Mouse (Mus musculus) forebrain, embryonic 12.5 days (tissue): Measurements from ENCODE around the gene Avpi1. TPM values are rescaled to one million over a fixed set of nuclear protein-coding genes. Genes with fewer than 3 reads are reported as not detected.

Experiments
- ATAC-seq: fragments of 200-750 bp; cut with Nextera tagmentation; 2 replicates; pipeline ENCODE4 v1.8.0; 2017; ENCODE audit warnings: moderate TSS enrichment; ENCODE audit not compliant: low FRiP score
- H3K27ac ChIP-seq: fragments of 300-500 bp; sonication (generic); 2 replicates; pipeline ENCODE4 v1.5.1; 2016; ENCODE audit warnings: mild to moderate bottlenecking
- H3K27me3 ChIP-seq: fragments of 300-500 bp; sonication (generic); 2 replicates; pipeline ENCODE4 v1.6.1; 2016; ENCODE audit warnings: mild to moderate bottlenecking
- H3K36me3 ChIP-seq: fragments of 300-500 bp; sonication (generic); replicated peaks from 2 replicates; pipeline ENCODE4 v1.6.1; 2016; ENCODE audit warnings: mild to moderate bottlenecking
- H3K4me1 ChIP-seq: fragments of 300-500 bp; sonication (generic); 2 replicates; pipeline ENCODE4 v1.6.1; 2016
- H3K4me2 ChIP-seq: fragments of 300-500 bp; sonication (generic); 2 replicates; pipeline ENCODE4 v1.6.1; 2016; ENCODE audit warnings: mild to moderate bottlenecking, moderate library complexity
- H3K4me3 ChIP-seq: fragments of 300-500 bp; sonication (generic); replicated peaks from 2 replicates; pipeline ENCODE4 v1.5.1; 2016; ENCODE audit warnings: mild to moderate bottlenecking
- H3K9ac ChIP-seq: fragments of 300-500 bp; sonication (generic); 2 replicates; pipeline ENCODE4 v1.6.1; 2016; ENCODE audit warnings: mild to moderate bottlenecking
- H3K9me3 ChIP-seq: fragments of 300-500 bp; sonication (generic); 2 replicates; pipeline ENCODE4 v1.6.1; 2016
- WGBS: fragments of 180-500 bp; shearing (Covaris S2); methylation state at CpG from one replicate; pipeline ENCODE4 v1.1.7; 2016; 5-methylcytosine and 5-hydroxymethylcytosine counted together
- polyA plus RNA-seq: library from polyadenylated mRNA; unstranded; fragments of >200 nt; fragmentation: Nextera tagmentation; extraction: Ambion mirVana; gene quantifications from 2 replicates; pipeline ENCODE4 v1.2.1, GENCODE M21; 2016

Avpi1 gene
- polyA plus RNA-seq, 1 experiment from 2014 or later: 10.4 TPM

GRCm38 (mm10) chr19:42126219-42126605 is 2.6 kb downstream of the Avpi1 start:
- ATAC-seq: no peak
- WGBS: 92% methylated on average over 6 of the region's 6 CpGs

GRCm38 (mm10) chr19:42125501-42126218 is 3.2 kb downstream of the Avpi1 start:
- Histone ChIP-seq H3K4me1 (peaks cover 18% of the 10 kb centered on the region), H3K9me3 (no peaks in the 10 kb centered on the region), H3K27me3 (peaks cover 8% of the 10 kb centered on the region; the same call in 1 of the 2 replicates), H3K9ac (no peak overlapping the region), H3K36me3 (peaks cover 35% of the 10 kb centered on the region), H3K27ac (no peak overlapping the region), H3K4me3 (no peak overlapping the region), H3K4me2 (no peak overlapping the region)
- no peak for ATAC-seq
- 75% methylated on average over 11 of the region's 11 CpGs for WGBS

More at GRCm38 (mm10) chr19:42126219-42126605, 2.6 kb downstream of the Avpi1 start:
- H3K4me3 ChIP-seq: no peak overlapping the region
- H3K9ac ChIP-seq: no peak overlapping the region
- peaks cover 30% of the 10 kb centered on the region for H3K36me3 ChIP-seq
- peaks cover 8% of the 10 kb centered on the region; the same call in 1 of the 2 replicates for H3K27me3 ChIP-seq
- peaks cover 18% of the 10 kb centered on the region for H3K4me1 ChIP-seq
- no peak overlapping the region for H3K4me2 ChIP-seq
- no peaks in the 10 kb centered on the region for H3K9me3 ChIP-seq
- H3K27ac ChIP-seq: no peak overlapping the region

- H3K9me3 ChIP-seq: no peaks in the 10 kb centered on the region
- H3K27me3 ChIP-seq: peaks cover 8% of the 10 kb centered on the region; the same call in 1 of the 2 replicates
- H3K9ac ChIP-seq: no peak overlapping the region
- no peak overlapping the region for H3K4me3 ChIP-seq
- peaks cover 12% of the 10 kb centered on the region for H3K4me1 ChIP-seq
- WGBS: 92% methylated on average over 13 of the region's 13 CpGs
- H3K27ac ChIP-seq: 0 out of 2 replicates have a peak overlapping the region, but pooled peaks have one; percentile 2
- peaks cover 44% of the 10 kb centered on the region for H3K36me3 ChIP-seq
- ATAC-seq: no peak
- H3K4me2 ChIP-seq: no peak overlapping the region
Observed at GRCm38 (mm10) chr19:42124684-42125083, 4.2 kb downstream of the Avpi1 start.

GRCm38 (mm10) chr19:42120451-42120850 is 8.4 kb downstream of the Avpi1 start:
- Histone ChIP-seq H3K36me3 (peaks cover 76% of the 10 kb centered on the region), H3K9me3 (no peaks in the 10 kb centered on the region), H3K4me3 (no peak overlapping the region), H3K4me1 (no peaks in the 10 kb centered on the region), H3K27ac (no peak overlapping the region), H3K4me2 (no peak overlapping the region), H3K27me3 (no peaks in the 10 kb centered on the region), H3K9ac (no peak overlapping the region)
- 93% methylated on average over 8 of the region's 8 CpGs for WGBS
- ATAC-seq: no peak

- Histone ChIP-seq H3K4me1 (no peaks in the 10 kb centered on the region), H3K9me3 (no peaks in the 10 kb centered on the region), H3K9ac (no peak overlapping the region), H3K36me3 (peaks cover 79% of the 10 kb centered on the region), H3K27me3 (no peaks in the 10 kb centered on the region), H3K4me2 (no peak overlapping the region), H3K4me3 (no peak overlapping the region), H3K27ac (no peak overlapping the region)
- no peak for ATAC-seq
- 86% methylated on average over 5 of the region's 5 CpGs for WGBS
Observed at GRCm38 (mm10) chr19:42118596-42118995, 10.3 kb downstream of the Avpi1 start.

- no peak overlapping the region for H3K9ac ChIP-seq
- H3K27ac ChIP-seq: no peak overlapping the region
- no peak for ATAC-seq
- H3K36me3 ChIP-seq: peaks cover 78% of the 10 kb centered on the region
- H3K4me3 ChIP-seq: no peak overlapping the region
- no peaks in the 10 kb centered on the region for H3K9me3 ChIP-seq
- no peaks in the 10 kb centered on the region for H3K27me3 ChIP-seq
- no peak overlapping the region for H3K4me2 ChIP-seq
- H3K4me1 ChIP-seq: no peaks in the 10 kb centered on the region
- 95% methylated on average over 9 of the region's 9 CpGs for WGBS
Observed at GRCm38 (mm10) chr19:42118142-42118541, 10.7 kb downstream of the Avpi1 start.

GRCm38 (mm10) chr19:42115783-42116335 is 13.0 kb downstream of the Avpi1 start:
- Histone ChIP-seq H3K4me2 (no peak overlapping the region), H3K4me3 (no peak overlapping the region), H3K36me3 (peaks cover 67% of the 10 kb centered on the region), H3K27ac (no peak overlapping the region), H3K9ac (no peak overlapping the region), H3K27me3 (no peaks in the 10 kb centered on the region), H3K4me1 (no peaks in the 10 kb centered on the region), H3K9me3 (no peaks in the 10 kb centered on the region)
- 87% methylated on average over 4 of the region's 4 CpGs for WGBS
- ATAC-seq: no peak

GRCm38 (mm10) chr19:42104681-42105080 is 24.2 kb downstream of the Avpi1 start:
- WGBS: 97% methylated on average over 9 of the region's 9 CpGs

GRCm38 (mm10) chr19:42099406-42099805 is 29.5 kb downstream of the Avpi1 start:
- H3K27me3 ChIP-seq: no peaks in the 10 kb centered on the region
- H3K4me1 ChIP-seq: no peaks in the 10 kb centered on the region
- no peaks in the 10 kb centered on the region for H3K9me3 ChIP-seq
- H3K27ac ChIP-seq: no peak overlapping the region
- ATAC-seq: no peak
- H3K36me3 ChIP-seq: peaks cover 33% of the 10 kb centered on the region
- no peak overlapping the region for H3K9ac ChIP-seq
- H3K4me3 ChIP-seq: no peak overlapping the region
- WGBS: 93% methylated on average over 3 of the region's 3 CpGs
- H3K4me2 ChIP-seq: no peak overlapping the region

More at GRCm38 (mm10) chr19:42104681-42105080, 24.2 kb downstream of the Avpi1 start:
- Histone ChIP-seq H3K27ac (no peak overlapping the region), H3K36me3 (peaks cover 41% of the 10 kb centered on the region), H3K9me3 (no peaks in the 10 kb centered on the region), H3K9ac (no peak overlapping the region), H3K4me1 (no peaks in the 10 kb centered on the region), H3K4me2 (no peak overlapping the region), H3K27me3 (no peaks in the 10 kb centered on the region), H3K4me3 (no peak overlapping the region)
- ATAC-seq: no peak

- no peaks in the 10 kb centered on the region for H3K27me3 ChIP-seq
- H3K9ac ChIP-seq: peak overlapping the region; percentile 85
- H3K4me3 ChIP-seq: peak overlapping the region; percentile 80
- peaks cover 28% of the 10 kb centered on the region for H3K4me1 ChIP-seq
- H3K36me3 ChIP-seq: peaks cover 14% of the 10 kb centered on the region; the same call in 1 of the 2 replicates
- peak; percentile 69 for ATAC-seq
- no peaks in the 10 kb centered on the region for H3K9me3 ChIP-seq
- peak overlapping the region; percentile 90 for H3K4me2 ChIP-seq
- peak overlapping the region; percentile 89 for H3K27ac ChIP-seq
- WGBS: under 1% methylated on average over 52 of the region's 52 CpGs
Observed at GRCm38 (mm10) chr19:42090637-42091141, 38.2 kb downstream of the Avpi1 start.

GRCm38 (mm10) chr19:42089748-42090595 is 38.9 kb downstream of the Avpi1 start, which contains the start of gene Pi4k2a:
TSS of gene Pi4k2a (plus strand) at chr19:42090470.
- Histone ChIP-seq H3K27ac (peak within 1 kb of the TSS; percentile 89), H3K4me2 (peak within 1 kb of the TSS; percentile 90), H3K36me3 (peaks cover 14% of the 10 kb centered on the region; the same call in 1 of the 2 replicates), H3K4me3 (peak within 1 kb of the TSS; percentile 80), H3K4me1 (peaks cover 32% of the 10 kb centered on the region), H3K9ac (peak within 1 kb of the TSS; percentile 85), H3K9me3 (no peaks in the 10 kb centered on the region), H3K27me3 (no peaks in the 10 kb centered on the region)
- peak; percentile 98 for ATAC-seq
- under 1% methylated on average over 55 of the region's 55 CpGs for WGBS
